Mouse (Mus musculus): Measurements from ENCODE around the gene Grhl1. TPM values are rescaled to one million over a fixed set of nuclear protein-coding genes. Genes with fewer than 3 reads are reported as not detected.

The Grhl1 gene
- polyA plus RNA-seq, 1 experiment from 2014 or later, result 0.15 TPM

- Histone ChIP-seq H3K9me3 (no peaks in the 10 kb centered on the region), H3K36me3 (peaks cover 30% of the 10 kb centered on the region), H3K27ac (replicated peaks) (peak overlapping the region; percentile 94), H3K4me2 (peak overlapping the region; percentile 72), H3K4me3 (peak overlapping the region; percentile 78), H3K9ac (peak overlapping the region; percentile 94), H3K27me3 (no peaks in the 10 kb centered on the region; the same call in 1 of the 2 replicates), H3K4me1 (replicated peaks) (peaks cover 57% of the 10 kb centered on the region)
- WGBS, result under 1% methylated on average over 35 of the region's 36 CpGs
- peak; percentile 86 for ATAC-seq (ENCODE audit: low read depth)
Observed at GRCm38 (mm10) chr12:24651642-24652342, 79.7 kb downstream of the Grhl1 start.

DNA sequence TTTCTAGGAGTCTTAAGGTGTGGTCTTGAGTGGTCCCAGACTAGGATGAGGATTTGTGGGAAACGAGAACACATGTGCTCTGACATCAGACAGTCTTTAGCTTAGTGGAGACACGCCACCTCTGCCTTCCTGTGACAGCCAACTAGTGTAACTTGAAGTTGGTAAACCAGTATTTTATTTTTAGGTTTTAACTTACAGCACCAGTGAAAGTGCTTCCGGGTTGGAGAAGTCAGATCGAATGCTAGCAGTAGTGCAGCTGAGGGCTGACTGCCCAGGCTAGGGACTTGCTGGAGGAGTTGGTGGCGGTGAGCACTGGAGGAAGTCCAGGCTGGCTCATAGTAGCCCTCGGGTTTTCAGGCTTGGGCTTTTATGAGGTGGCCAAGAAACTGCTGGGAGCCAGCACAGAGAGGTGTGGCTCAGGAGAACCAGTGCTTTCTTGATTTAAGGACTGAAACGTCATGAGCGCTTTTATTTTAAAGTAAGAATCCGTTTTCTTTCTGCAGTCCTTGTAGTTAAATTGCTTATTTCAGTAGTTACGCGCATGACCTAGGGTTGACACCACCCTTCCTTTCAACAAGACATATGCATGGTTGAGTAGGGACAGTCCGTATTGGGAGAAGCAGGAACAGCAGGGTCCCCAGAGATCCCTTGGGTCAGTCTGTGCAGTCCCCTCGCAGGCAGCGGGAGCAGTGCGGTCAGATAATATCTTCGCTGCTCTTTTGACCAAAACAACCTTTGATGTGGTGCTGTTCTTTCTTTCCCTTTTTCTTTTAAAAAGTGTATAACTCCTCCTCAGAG is 82.2 kb downstream of the Grhl1 start:
- H3K4me2 ChIP-seq, result no peak overlapping the region
- H3K4me1 ChIP-seq (replicated peaks), result peaks cover 75% of the 10 kb centered on the region
- WGBS, result 72% methylated on average over 16 of the region's 16 CpGs
- H3K9ac ChIP-seq, result no peak overlapping the region
- no peak overlapping the region for H3K27ac ChIP-seq (replicated peaks)
- no peaks in the 10 kb centered on the region for H3K9me3 ChIP-seq
- no peaks in the 10 kb centered on the region for H3K27me3 ChIP-seq
- ATAC-seq (ENCODE audit: low read depth), result no peak
- no peak overlapping the region for H3K4me3 ChIP-seq
- H3K36me3 ChIP-seq, result peaks cover 52% of the 10 kb centered on the region

DNA sequence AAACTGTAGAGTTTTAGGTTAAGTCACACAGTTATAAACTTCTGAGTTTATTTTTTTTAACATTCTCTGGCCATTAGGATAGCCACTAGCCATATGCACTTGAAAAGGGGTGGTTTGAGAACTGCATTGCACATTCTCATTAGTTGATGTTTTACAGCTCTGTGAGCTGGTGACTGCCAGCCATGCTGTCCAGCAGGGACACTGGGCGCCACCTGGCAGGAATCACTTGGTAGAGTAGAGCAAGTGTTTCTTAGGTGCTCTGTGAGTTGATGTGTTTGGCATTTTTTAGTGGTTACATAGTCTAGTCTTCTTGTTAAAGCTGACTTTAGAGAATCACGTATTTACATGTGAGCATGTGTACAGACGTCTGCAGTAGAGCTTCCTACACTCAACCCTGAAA is 84.4 kb downstream of the Grhl1 start:
- peaks cover 69% of the 10 kb centered on the region for H3K36me3 ChIP-seq
- no peak for ATAC-seq (ENCODE audit: low read depth)
- H3K4me1 ChIP-seq (replicated peaks), result peaks cover 67% of the 10 kb centered on the region
- peak overlapping the region; percentile 41 for H3K4me2 ChIP-seq
- H3K27ac ChIP-seq (replicated peaks), result no peak overlapping the region
- no peaks in the 10 kb centered on the region for H3K27me3 ChIP-seq
- 77% methylated on average over 3 of the region's 3 CpGs for WGBS
- H3K9me3 ChIP-seq, result no peaks in the 10 kb centered on the region
- H3K4me3 ChIP-seq, result 0 out of 2 replicates have a peak overlapping the region, but pooled peaks have one; percentile 10
- H3K9ac ChIP-seq, result peak overlapping the region; percentile 56

DNA sequence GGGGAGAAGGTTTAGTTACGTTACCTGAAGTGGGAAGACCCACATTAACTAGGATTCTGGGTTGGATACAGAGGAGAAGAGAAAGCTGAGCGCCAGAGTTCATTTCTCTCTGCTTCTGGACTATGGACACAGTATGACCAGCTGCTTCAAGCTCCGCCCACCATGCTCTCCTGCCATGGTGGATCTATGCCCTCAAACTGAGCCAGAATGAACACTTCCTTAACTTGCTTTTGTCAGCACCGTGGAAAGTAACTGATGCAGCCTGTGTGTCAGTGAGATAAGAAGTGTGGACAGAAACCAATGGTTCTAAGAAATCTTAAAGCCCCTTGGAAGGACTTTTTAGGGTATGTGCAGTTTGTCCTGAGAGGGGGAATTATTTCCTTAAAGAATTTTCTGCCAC is 86.9 kb downstream of the Grhl1 start:
- Histone ChIP-seq H3K4me2 (no peak overlapping the region), H3K9me3 (no peaks in the 10 kb centered on the region), H3K36me3 (peaks cover 79% of the 10 kb centered on the region), H3K4me1 (replicated peaks) (peaks cover 46% of the 10 kb centered on the region), H3K27me3 (no peaks in the 10 kb centered on the region), H3K4me3 (no peak overlapping the region), H3K9ac (no peak overlapping the region), H3K27ac (replicated peaks) (no peak overlapping the region)
- no peak for ATAC-seq (ENCODE audit: low read depth)
- 93% methylated on average over 4 of the region's 4 CpGs for WGBS

GRCm38 (mm10) chr12:24659923-24660322 is 87.8 kb downstream of the Grhl1 start:
- Histone ChIP-seq H3K27ac (replicated peaks) (no peak overlapping the region), H3K4me1 (replicated peaks) (peaks cover 37% of the 10 kb centered on the region), H3K4me3 (no peak overlapping the region), H3K4me2 (no peak overlapping the region), H3K36me3 (peaks cover 71% of the 10 kb centered on the region), H3K27me3 (no peaks in the 10 kb centered on the region), H3K9ac (no peak overlapping the region), H3K9me3 (no peaks in the 10 kb centered on the region)
- 95% methylated on average over 9 of the region's 9 CpGs for WGBS
- ATAC-seq (ENCODE audit: low read depth), result no peak

GRCm38 (mm10) chr12:24661100-24661499 is 89.0 kb downstream of the Grhl1 start:
- H3K36me3 ChIP-seq, result peaks cover 60% of the 10 kb centered on the region

GRCm38 (mm10) chr12:24662131-24662530 is 90.0 kb downstream of the Grhl1 start:
- Histone ChIP-seq H3K9ac (no peak overlapping the region), H3K4me2 (no peak overlapping the region), H3K27me3 (no peaks in the 10 kb centered on the region), H3K27ac (replicated peaks) (no peak overlapping the region), H3K36me3 (peaks cover 51% of the 10 kb centered on the region), H3K4me1 (replicated peaks) (peaks cover 15% of the 10 kb centered on the region), H3K4me3 (no peak overlapping the region), H3K9me3 (no peaks in the 10 kb centered on the region)
- WGBS, result 83% methylated on average over 5 of the region's 5 CpGs
- ATAC-seq (ENCODE audit: low read depth), result no peak

More at GRCm38 (mm10) chr12:24661100-24661499, 89.0 kb downstream of the Grhl1 start:
- no peak overlapping the region for H3K9ac ChIP-seq
- WGBS, result 87% methylated on average over 4 of the region's 4 CpGs
- H3K9me3 ChIP-seq, result no peaks in the 10 kb centered on the region
- H3K27ac ChIP-seq (replicated peaks), result no peak overlapping the region
- ATAC-seq (ENCODE audit: low read depth), result no peak
- no peak overlapping the region for H3K4me3 ChIP-seq
- H3K4me1 ChIP-seq (replicated peaks), result peaks cover 25% of the 10 kb centered on the region
- H3K27me3 ChIP-seq, result no peaks in the 10 kb centered on the region
- H3K4me2 ChIP-seq, result no peak overlapping the region

Other genes starting within 250 kb of the Grhl1 start
- 33.8 TPM in 2 replicates for gene Taf1b, start 73.9 kb upstream of the Grhl1 start, polyA plus RNA-seq (2015; fragmentation: Nextera tagmentation; extraction: Ambion mirVana)
- 14.9 and 16.9 TPM in 2 replicates for gene Klf11, start 79.0 kb downstream of the Grhl1 start, polyA plus RNA-seq (2015; fragmentation: Nextera tagmentation; extraction: Ambion mirVana)
- gene Cys1, start 109.5 kb downstream of the Grhl1 start, polyA plus RNA-seq (2015; fragmentation: Nextera tagmentation; extraction: Ambion mirVana), result 1.8 and 2.1 TPM in 2 replicates
- 52.2 and 62.1 TPM in 2 replicates for gene Rrm2, start 136.0 kb downstream of the Grhl1 start, polyA plus RNA-seq (2015; fragmentation: Nextera tagmentation; extraction: Ambion mirVana)

All from neural tube, embryonic 13.5 days (tissue).